Mouse (Mus musculus): ENCODE results near the gene Eif2b2.

The Eif2b2 gene

DNA sequence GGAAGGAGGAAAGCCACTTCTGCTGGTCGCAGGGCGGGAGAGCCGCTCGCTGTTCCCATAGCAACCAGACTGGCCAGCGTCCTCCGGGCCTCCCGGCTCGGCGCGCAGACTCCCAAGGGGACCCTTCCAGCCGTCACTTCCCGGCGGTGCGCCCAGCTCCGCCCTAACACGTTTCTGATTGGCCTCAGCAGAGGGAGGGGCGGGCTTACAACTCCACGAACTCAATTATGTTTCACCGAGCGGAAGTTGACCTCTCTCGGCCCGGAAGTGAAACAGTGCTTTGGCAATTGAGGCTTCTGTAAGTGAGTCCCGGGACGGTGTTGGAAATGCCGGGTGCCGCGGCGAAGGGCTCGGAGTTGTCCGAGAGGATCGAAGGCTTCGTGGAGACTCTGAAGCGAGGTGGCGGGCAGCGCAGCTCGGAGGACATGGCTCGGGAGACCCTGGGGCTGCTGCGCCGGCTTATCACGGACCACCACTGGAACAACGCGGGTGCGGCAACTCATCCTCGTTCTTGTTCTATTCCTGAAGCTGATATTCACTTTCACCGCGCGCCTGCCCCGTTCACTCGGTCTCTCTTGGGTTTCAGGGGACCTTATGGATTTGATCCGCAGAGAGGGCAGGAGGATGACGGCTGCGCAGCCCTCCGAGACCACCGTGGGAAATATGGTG lies at the start of gene Eif2b2:
Eif2b2 (plus strand) TSS at position 246 of the 669 bp plus-strand sequence.
- peak; percentile 99 for DNase-seq

DNA sequence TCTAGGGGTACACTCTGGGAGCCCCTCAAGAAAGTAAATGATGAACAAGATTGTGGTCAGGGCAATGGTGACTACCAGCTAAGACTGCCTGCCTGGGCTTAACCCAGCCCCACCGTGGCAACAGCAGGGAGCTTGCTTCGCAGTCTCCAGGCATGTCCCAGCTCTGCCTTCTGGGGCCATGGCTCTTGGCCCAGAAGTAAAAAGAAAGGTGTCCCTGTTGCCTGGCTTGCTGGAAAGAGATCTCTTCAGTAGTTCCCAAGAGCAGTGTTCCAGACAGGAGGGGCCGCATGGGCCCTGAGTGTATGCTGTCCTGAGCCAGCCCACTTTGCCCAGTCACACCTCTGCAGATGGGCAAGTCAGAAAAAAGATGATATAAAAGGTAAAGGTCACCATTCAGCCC lies 49.4 kb upstream of the Eif2b2 start:
- DNase-seq: no peak

DNA sequence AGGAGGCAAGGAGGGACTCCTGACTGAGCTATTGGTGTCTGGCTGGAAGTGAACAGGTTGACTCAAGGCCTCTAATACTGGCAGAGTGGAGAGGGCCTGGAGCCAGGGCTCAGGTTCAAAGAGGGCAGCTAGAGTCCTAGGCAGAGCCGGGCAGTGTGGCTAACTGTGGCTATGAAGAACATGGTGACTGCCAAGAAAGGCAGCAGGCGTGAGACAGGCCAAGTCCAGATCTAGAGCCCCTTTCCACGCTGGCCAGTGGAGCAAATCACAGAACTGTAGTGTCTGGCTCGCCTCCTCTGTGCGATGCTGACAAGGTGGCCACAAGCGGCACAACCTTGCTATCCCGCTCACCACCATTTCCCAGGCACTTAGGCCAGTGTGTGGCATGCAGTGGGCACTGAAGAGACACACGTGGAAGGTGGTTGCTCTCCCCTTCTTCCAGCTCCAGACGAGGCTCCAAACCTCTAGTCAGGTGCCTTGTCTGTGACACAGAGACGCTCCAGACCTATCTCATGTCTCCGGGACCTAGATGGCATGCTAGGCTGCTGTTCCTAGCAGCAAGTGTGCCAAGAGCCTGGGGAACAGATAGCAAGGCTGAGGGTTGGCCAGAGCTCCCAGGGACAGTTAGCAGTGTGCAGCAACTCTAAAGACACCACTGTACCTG lies 48.9 kb upstream of the Eif2b2 start:
- peak; percentile 54 to 56 for DNase-seq

DNA sequence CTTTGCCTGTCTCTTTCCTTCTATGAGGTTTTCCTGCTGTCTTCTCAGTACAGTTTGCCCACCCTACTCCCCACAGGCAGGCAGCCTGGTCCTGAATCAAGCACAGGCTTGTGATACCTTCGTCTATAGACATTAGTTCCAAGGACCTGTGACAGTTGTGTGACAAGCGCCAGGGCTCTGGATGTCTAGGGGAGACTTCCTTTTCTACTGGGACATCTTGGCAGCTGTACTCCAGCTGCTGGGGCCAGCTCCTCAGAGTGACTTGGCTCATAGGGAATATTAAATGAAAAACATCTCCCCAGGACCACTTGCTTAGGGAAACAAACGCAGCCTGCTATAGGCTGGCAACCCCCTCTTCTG lies 48.4 kb upstream of the Eif2b2 start:
- no peak for DNase-seq

DNA sequence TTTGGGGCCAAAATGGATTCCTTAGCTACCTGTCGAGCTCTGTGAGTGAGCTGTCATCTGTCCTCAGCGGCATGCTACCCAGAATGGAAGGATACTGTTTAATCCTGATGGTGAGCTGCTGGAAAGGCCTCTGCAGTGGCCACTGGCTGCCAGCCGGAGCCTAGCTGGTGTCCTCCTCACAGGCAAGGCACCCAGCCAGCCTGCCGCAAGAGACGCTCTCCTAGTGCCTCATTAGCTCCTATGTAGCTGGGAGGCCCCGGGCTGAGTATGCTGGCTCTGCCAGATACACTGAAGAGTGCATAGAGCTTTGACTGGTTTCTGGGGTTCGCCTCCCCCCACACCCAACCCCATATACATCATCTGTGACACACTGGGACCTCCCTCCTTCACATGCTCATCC lies 45.3 kb upstream of the Eif2b2 start:
- DNase-seq: no peak

DNA sequence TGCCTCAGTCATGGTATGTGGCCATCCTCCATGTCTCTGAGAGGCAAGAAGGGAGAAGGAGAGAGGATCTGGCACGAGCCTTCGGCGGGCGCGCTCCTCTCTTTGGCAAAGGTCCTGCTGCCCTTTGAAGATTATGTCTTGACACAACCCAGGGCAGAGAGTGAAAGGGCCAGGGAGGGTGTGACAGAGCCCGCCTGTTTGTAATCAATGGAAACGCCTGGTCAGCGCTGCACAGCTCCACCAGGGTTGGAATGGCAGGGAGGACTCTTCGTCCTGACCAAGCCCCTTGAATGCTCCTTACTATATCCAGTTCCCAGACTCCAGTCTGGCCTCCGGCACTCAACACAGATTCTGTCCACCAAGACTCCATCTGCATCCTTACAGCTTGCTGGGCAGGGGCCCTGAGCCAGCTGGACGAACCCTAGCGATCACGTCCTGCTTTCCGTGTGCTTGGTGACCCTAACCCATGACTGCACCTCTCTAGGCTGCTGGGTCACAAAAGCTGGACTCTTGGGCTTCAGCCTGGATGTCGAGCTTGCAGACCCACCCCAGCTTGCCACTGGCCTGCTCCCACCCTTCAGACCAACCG lies 44.1 kb upstream of the Eif2b2 start:
- no peak for DNase-seq

DNA sequence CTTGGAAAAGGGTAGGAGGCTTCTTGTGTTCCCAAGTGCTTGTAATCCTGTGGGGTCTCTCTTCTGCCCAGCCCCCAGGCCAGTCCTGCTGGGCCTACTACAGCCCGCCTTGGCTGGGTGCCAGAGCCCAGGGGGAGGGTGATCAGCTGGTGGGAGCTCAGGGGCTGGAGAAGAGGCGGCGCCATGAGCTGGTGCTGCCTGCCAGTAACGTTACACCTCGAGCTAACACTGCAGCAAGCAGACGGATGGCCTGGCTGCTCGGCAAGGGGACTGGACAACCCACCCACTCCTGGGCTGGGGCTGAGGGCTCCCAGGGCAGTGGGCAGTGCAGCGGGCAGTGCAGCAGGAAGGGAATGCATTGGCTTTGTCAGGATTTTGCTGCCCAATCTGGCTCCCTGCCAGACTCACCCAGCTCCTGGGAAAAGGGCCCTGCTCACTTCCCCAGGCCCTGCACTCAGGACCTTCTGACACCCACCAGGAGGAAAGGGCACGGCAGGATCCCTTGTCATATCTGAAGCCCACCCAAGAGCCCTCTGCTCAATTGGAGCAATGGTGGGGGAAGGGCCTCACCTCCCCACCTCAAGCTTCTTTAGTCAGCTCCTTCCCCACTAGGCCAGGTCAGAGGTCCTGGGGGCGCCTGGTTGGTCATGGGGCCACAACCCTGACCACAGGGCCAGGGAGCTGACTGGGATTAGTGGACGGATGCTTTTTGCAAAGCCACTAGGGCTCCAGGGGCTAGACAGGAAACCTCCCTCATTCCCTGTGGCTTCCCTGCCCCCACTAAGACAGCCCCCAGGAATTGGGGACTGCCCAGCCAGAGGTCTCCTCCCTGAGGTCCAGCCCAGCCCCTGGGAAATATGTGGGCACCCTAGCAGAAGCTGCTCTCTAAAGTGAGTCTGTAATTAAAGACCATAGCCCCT lies 43.1 kb upstream of the Eif2b2 start:
- no peak for DNase-seq

DNA sequence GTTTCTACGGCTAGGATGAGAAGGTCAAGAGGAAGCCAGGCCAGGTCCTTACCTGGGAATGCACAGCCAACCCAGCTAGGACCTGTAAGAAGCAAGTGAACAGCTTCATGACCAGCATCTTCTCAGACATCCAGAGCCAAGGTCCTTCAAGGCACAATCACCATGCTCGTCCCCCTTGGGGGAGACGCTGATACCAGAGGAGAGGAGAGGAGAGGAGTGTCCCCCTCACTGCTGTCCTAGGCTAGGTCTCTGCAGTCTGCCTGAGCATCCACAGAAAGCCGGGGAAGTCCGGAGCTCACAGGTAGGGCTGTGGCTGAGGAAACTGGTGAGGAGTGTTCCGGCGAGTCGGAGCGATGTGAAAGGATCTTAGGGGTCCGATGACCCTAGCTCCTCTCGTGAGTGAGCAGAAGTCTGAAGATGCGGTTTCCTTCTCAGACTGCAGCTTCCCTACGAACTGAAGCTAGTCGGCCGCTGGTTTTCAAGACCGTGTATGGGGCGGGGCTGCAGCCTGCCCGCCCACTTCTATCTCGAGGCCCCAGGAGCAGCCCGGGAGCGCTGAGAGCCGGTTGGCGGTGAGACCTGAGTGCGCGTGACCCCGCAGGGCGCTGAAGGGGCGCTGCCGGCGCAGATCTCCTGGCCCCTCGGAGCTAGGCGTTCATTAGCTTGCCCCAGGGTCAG lies 42.3 kb upstream of the Eif2b2 start:
- DNase-seq: peak in 1 of 2 experiments; percentile 13

DNA sequence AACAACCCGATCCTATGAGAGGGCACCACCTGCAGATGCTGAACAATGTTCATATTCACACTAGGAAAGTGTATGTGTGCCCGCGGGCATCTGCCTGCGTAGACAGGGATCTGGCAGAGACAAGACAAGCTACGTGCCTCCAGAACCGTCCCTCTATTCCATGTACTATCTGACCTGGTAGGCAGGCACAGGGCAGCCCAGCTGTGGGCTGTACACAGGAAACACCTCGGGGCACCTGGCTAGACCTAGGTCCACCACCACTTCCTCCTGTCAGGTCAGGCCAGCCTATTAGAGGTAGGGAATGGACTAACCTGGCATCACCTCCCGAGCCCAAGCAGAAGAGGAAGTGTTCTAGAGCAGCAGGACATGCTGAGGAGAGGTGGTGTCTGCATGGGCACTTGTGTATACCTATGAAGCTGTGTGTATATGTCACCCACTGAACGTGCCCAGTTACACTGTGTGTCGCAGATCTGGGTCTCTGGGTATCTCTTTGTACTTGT lies 41.5 kb upstream of the Eif2b2 start, which contains the start of gene Pgf:
Pgf (minus strand) TSS at position 51 of the 500 bp plus-strand sequence.
- no peak for DNase-seq

DNA sequence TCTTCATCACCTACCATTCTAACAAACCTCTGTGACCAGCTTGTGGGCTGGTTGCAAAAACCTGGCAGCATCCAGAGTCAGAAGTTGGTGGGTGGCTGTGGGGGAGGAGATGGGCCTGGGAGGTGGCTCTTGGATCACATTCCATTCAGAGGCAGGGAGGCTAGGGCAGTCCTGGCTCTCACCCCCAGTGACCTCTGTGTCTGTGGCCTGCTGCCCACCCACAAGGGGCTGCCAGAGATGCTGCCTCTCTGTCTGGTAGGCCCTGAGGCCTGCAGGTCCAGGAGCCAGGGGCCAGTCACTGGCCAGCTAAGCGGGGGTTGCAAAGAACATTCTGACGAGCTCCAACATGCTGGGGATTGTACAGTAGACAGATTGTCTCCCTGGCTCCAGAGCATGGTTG lies 41.0 kb upstream of the Eif2b2 start:
- no peak for DNase-seq

DNA sequence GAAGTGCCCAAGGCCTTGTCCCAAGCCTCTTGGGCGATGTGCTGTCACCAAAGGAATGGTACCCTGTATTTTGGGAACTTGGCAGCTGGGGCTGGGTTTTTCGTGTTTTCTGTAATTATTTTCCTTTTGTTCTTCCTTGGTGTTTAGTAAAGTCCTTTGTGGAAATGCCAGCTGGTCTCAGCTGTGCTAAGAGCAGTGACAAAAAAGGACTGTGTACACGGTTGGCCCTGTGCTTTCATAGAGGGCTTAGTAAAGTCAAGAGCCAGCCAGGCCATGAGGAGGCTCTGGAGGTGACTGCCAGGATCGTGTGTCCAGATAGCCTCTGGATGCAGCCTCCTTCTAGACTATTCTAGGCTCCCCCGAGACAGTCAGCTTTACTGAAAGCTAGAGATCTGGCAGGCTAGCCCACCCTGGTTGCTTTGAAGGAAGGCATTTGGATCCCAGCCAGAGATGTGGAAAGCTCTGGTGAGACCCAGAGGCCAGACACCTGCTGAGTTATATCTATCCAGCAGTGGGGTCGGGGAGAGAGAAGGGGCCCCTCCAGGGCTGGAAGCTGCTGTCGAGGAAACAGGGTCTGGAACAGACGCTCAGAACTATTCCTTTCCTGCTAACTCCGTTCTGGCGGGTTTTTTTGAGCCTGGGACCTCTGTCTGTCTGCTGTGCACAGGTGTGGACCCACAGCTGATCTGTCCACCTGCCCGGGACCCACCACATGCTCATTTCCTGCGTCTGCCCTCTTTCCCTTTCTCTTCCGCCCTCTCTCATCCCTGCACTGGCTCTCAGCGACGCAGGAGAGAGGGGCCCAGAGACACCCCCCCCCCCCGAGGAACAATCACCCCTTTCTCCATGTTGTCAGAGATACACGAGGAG lies 37.6 kb upstream of the Eif2b2 start:
- DNase-seq: no peak

DNA sequence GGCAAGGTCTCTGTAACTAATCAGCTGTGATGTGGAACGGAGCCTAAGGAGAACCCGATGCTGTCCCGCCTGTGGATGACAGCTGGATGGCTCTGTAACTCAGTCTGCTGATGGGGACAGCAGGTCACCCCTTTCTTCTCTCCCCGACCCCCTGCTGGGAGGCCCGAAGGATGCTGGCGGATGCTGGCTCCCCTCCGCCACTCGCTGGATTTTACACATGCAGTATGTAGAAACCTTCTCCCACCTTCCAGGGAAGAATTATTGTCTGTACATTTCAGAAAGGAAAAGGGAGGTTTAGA lies 37.0 kb upstream of the Eif2b2 start:
- no peak for DNase-seq

DNA sequence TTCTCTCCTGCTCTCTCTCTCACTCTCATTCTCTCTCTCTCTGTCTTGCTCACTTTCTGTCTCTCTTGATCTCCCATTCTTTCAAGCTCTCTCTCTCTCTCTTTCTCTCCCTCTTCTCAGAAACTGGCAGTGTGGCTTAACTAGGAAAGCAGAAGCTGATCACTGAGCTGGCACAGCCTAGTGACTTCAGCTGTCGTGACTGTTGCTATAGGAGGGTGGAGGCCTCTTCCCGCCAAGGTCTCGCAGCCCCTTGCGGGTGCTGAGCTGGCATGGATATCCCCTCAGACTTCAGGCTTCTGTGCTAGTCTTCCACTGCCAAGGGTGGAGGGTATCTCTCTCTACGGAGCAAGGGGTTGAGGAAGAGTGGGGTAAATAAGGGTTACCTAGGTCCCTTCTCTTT lies 36.4 kb upstream of the Eif2b2 start:
- DNase-seq: no peak

DNA sequence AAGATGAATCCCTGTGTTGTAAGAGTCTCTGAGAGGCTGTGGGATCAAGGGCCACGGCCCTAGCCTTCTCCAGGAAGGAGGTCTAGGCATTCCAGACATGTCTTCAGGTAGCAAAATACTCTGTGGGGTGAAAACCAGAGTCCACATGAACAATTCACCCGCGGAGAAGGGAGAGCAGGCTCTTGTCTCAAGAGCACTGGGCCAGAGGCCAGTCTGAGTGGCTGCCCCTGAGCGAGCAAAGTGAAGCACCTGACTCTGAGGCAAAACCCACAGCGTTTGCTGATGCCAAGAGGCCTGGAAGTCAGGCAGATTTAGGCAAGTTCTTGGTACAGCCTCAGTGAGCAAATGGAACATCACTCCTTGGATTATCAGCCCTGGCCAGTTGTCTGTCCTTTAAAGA lies 35.2 kb upstream of the Eif2b2 start:
- DNase-seq: no peak

DNA sequence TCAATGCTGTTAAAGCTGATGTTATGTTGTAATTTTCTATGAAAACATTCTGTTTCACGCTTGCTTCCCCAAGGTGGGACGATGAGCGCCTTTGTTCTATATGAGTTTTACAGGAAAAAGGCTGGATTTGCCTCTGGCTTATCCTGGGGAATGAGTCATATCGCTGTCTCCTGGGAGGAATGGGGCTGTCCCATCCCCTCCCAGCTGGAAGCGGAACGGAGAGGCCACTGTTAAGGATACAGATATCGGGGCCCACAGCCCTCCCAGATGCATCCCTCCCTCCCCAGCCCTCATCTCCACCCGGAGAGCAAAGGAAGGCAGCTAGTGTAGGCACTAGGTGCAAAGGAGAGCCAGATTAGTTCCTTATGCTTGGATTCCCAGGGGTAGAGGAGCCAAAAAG lies 33.5 kb upstream of the Eif2b2 start:
- DNase-seq: no peak

DNA sequence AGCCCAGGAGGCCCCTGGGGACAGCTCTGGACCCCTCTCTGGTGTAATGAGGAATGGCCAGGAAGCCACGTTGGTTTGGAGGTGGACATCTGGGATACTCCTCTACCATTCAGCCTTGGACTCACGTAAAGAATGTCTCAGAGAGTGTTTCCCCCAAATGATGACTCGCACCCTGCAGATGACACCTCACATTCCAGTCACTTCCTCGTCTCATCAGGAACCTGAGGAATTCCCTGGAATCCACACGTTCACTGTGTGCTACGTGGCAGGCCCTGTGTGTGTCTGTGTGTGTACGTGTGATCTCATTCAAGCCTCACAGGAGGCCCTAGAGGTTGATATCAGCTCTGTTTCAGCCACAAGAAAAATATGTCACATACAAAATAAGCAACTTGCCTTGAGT lies 32.9 kb upstream of the Eif2b2 start:
- DNase-seq: no peak

DNA sequence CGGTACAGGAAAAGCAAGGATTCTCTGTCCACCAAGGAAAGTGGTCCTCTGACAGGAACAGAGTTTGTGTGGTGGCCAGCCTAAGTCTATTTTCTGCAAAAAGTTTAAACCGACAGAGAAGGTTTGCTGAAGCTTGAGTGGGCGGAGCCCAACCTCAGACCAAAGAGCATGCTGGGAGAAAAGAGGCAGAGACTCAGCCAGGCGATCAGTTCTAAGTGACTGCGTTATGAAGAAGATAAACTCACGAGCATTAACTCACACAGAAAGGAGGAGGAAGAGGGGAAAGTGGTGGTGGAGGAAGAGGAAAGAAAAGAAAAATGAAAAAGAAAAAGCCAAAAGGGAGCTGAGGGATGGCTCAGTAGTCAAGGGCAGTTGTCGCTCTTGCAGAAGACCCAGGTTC lies 29.0 kb upstream of the Eif2b2 start:
- no peak for DNase-seq

DNA sequence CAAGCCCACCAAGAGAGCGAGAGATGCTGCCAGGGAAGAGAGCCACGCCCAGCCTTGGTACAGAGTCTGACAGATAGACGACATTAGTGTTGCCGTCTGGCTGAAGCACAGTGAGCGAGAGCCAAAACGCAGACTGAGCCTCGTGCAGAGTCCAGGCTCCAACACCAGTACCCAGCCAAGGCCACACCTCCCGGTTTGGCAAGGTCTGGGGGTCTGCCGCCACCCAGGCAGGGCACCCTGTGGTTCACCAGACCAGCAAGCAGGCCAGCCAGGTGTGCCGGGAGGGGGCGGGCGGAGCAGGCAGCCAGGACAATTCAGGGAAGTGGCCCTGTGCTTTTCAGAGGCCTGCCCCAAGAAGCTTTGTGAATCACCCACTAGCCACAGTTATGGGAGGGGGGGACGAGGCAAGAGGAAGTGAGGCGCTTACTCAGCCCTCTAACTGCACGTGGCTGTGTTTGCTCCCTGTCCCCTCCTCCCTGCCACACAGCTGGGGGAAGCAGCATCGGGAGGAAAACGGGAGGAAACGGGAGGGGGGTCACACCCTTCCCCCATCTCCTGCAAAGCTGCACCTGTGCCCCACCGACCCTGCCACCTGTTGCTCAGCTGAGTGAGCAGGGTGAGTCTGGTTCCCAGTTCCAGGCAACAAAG lies 26.7 kb upstream of the Eif2b2 start:
- DNase-seq: no peak

DNA sequence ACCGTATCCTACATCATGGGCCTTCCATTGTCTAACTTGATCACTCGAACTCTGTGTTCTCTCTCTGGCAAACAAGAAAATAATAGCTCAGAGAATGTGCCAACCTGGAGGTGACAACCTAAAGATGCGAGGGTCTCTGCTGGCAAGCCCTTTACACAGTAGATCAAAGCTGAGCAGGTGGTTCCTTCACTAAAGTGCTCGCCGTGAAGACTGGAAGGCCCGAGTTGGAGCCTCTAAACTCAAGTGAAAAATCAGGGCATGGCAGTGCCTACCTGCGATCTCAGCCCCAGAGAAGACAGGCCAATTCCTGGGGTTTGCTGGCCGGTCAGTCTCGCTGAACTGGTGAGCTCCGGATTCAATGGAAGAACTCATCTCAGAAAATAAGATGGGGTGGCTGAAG lies 26.1 kb upstream of the Eif2b2 start:
- no peak for DNase-seq

DNA sequence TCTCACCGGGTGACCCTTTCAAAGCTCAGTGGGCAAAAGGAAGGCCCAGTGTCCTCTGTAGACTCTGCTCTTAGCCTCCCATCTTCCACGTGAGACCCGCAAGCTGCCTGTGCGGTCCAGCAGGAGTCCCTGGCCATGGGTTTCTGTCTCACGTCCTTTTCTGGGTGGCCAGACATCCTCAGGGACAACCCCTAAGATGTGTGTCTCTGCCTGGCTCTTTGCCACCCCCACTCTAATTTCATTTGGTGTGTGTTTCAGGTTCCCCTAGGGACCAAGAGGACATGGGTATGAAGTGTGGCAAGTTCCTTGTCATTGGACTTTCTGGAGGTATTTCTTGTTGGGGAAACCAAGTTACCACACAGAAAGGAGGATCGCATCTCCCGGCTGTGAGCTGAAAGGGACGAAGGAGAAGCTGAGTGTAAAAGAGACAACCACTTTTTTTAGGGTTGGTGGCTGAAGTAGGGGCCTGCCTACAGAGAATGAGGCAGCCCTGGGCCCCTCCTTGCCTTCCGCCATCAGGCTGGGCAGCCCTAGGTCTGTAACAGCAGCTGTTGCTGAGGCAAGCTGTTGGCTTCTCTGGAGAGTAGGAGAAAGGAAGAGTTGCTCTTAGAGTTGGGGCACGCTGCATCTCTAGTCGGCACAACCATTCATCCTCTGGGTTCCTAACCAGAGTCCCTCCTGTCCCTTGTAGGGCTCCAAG lies 25.2 kb upstream of the Eif2b2 start:
- DNase-seq: no peak

DNA sequence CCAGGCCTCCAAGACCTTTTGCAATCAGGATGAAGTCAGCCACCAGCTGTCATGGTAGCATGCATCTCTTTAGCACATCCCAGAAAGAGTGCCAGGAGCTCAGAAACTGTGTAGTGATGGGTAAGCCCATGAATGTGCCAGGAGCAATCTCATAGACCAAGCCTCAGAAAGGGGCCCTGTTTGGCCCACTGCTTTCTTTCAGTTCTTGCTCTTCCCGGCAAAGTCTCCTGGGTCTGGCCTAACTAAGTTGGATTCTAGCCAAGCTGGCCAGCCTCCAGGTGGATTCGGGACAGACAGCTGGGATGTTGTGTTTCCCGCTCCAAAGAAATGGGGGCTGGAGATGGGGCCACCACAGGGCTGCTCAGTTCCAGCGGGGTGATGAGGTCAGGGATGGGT lies 24.7 kb upstream of the Eif2b2 start:
- DNase-seq: peak; percentile 55 to 77
